Comparison of ENCODE assay signal across 21 mouse cellular contexts in the genomic region with DNA sequence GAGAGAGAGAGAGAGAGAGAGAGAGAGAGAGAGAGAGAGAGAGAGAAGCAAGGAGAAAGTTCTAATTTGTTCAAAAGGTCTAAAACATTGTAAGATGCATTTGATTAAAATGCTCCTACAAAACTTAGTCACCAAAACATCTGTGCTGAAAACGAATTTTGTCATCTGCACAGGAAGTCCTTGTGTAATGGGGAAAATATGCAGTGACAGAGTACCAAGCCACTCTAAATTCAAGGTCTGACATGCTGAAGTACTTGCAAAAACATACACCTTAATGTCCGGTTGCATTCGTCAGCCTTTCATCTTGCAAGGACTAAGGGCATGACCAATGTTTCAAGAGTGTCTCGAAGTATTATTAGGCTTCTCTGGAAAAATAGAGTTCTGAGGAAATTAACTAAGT. TPM values are rescaled to one million over a fixed set of nuclear protein-coding genes. Genes with fewer than 3 reads are reported as not detected.
"Had no signal": no experiment of that assay in that cellular context is flagged by ENCODE, and none has a peak within 500 bp of the region (broad histone marks: within the 10 kb centered on the region; RNA-seq: fewer than 3 reads in every experiment).

No protein-coding gene starts in this region.

- H3K27me3 ChIP-seq: liver, embryonic 12.5 days; midbrain, embryonic 12.5 days; neural tube, embryonic 12.5 days; stomach, embryonic 15.5 days had no signal

- DNase-seq: lung, adult 18-20 months; lung, embryonic 14.5 days; lung, postnatal 4 days; right cerebral cortex, postnatal 14 days; thymus, adult 2 months; thymus, postnatal 25 days; thymus, postnatal 4 days had no signal

- H3K4me2 ChIP-seq: liver, embryonic 12.5 days; lung, embryonic 14.5 days; midbrain, embryonic 12.5 days; neural tube, embryonic 12.5 days; stomach, embryonic 15.5 days had no signal

- H3K9me3 ChIP-seq: liver, embryonic 12.5 days; midbrain, embryonic 10.5 days; midbrain, embryonic 12.5 days; neural tube, embryonic 12.5 days; stomach, embryonic 15.5 days had no signal

- H3K9ac ChIP-seq: liver, embryonic 12.5 days; liver, embryonic 14.5 days; lung, embryonic 14.5 days; midbrain, embryonic 12.5 days; neural tube, embryonic 12.5 days; stomach, embryonic 15.5 days had no signal

- H3K36me3 ChIP-seq: liver, embryonic 12.5 days; midbrain, embryonic 10.5 days; midbrain, embryonic 12.5 days; neural tube, embryonic 12.5 days; stomach, embryonic 15.5 days had no signal

- H3K4me1 ChIP-seq: liver, embryonic 12.5 days; midbrain, embryonic 12.5 days; neural tube, embryonic 12.5 days; stomach, embryonic 15.5 days had no signal

- H3K27ac ChIP-seq: liver, embryonic 12.5 days; liver, embryonic 14.5 days; midbrain, embryonic 10.5 days; midbrain, embryonic 12.5 days; neural tube, embryonic 12.5 days; stomach, embryonic 15.5 days; stomach, postnatal 0 days had no signal

- ATAC-seq: liver, embryonic 12.5 days; midbrain, embryonic 16.5 days had no signal

- H3K4me3 ChIP-seq: liver, embryonic 12.5 days; midbrain, embryonic 10.5 days; midbrain, embryonic 12.5 days; myocyte; neural tube, embryonic 12.5 days; stomach, embryonic 15.5 days had no signal

RNA-seq across cellular contexts. Expression of gene Hao1, which starts 15.7 kb away (rescaled TPM):
- total RNA-seq: megakaryocyte-erythroid progenitor cell, adult 5-6 weeks; neutrophil, adult 5-6 weeks had no signal
- polyA plus RNA-seq: liver, embryonic 12.5 days; lung, embryonic 14.5 days; lung, embryonic 16.5 days; midbrain, embryonic 10.5 days; midbrain, embryonic 12.5 days; neural tube, embryonic 12.5 days; spleen, adult 2 months; urinary bladder, adult 2 months had no signal
